Mouse (Mus musculus) stomach, embryonic 14.5 days (tissue): Measurements from ENCODE around the gene Tmem232. TPM values are rescaled to one million over a fixed set of nuclear protein-coding genes. Genes with fewer than 3 reads are reported as not detected.
"Not testable (repeated sequence)": the region's sequence is repeated elsewhere in the genome, so short reads cannot be mapped to it uniquely, and the experiment has no call there.

Experiments used
- ATAC-seq: fragments of 200-750 bp; cut with Nextera tagmentation; 2 replicates; pipeline ENCODE4 v1.8.0; 2017; ENCODE audit warnings: low read depth, moderate TSS enrichment; ENCODE audit not compliant: insufficient number of reproducible peaks, insufficient read depth, low FRiP score
- H3K27ac ChIP-seq: fragments of 300-500 bp; sonication (generic); 2 replicates; pipeline ENCODE4 v1.5.1; 2014; ENCODE audit warnings: mild to moderate bottlenecking, low read length, moderate library complexity, mixed read lengths
- H3K27me3 ChIP-seq: fragments of 300-500 bp; sonication (generic); 2 replicates; pipeline ENCODE4 v1.6.1; 2014; ENCODE audit warnings: low read length, control low read depth, mixed read lengths; ENCODE audit not compliant: control insufficient read depth, insufficient read depth
- H3K36me3 ChIP-seq: fragments of 300-500 bp; sonication (generic); 2 replicates; pipeline ENCODE4 v1.6.1; 2014; ENCODE audit warnings: mild to moderate bottlenecking, control low read depth, low read length, moderate library complexity, mixed read lengths; ENCODE audit not compliant: control insufficient read depth, insufficient read depth
- H3K4me1 ChIP-seq: fragments of 300-500 bp; sonication (generic); 2 replicates; pipeline ENCODE4 v1.6.1; 2014; ENCODE audit warnings: low read length, control low read depth, mixed read lengths; ENCODE audit not compliant: control insufficient read depth, insufficient read depth
- H3K4me2 ChIP-seq: fragments of 300-500 bp; sonication (generic); replicated peaks from 2 replicates; pipeline ENCODE4 v1.6.1; 2014; ENCODE audit warnings: low read depth, low read length, control low read depth
- H3K4me3 ChIP-seq: fragments of 300-500 bp; sonication (generic); 2 replicates; pipeline ENCODE4 v1.5.1; 2014; ENCODE audit warnings: low read depth, low read length, control low read depth
- H3K9ac ChIP-seq: fragments of 300-500 bp; sonication (generic); replicated peaks from 2 replicates; pipeline ENCODE4 v1.6.1; 2014; ENCODE audit warnings: low read depth, mild to moderate bottlenecking, control low read depth, low read length, moderate library complexity, mixed read lengths
- H3K9me3 ChIP-seq: fragments of 300-500 bp; sonication (generic); 2 replicates; pipeline ENCODE4 v1.6.1; 2016; ENCODE audit warnings: low read depth, low read length, control low read depth; ENCODE audit not compliant: control insufficient read depth
- WGBS: fragments of 180-500 bp; shearing (Covaris S2); extraction: QIAGEN DNeasy Blood & Tissue Kit; methylation state at CpG from one replicate; pipeline ENCODE4 v1.1.7; 2014; 5-methylcytosine and 5-hydroxymethylcytosine counted together
- polyA plus RNA-seq: library from polyadenylated mRNA; unstranded; fragments of >200 nt; fragmentation: Nextera tagmentation; extraction: Ambion mirVana; gene quantifications from 2 replicates; pipeline ENCODE4 v1.2.1, GENCODE M21; 2014

Gene Tmem232
- polyA plus RNA-seq, 1 experiment from 2014 or later: not detected

- no peak overlapping the region for H3K9ac ChIP-seq
- ATAC-seq: no peak
- no peaks in the 10 kb centered on the region for H3K9me3 ChIP-seq
- no peaks in the 10 kb centered on the region for H3K36me3 ChIP-seq
- no peak overlapping the region for H3K4me3 ChIP-seq
- 91% methylated on average over 10 of the region's 10 CpGs for WGBS
- no peaks in the 10 kb centered on the region for H3K4me1 ChIP-seq
- H3K27me3 ChIP-seq: no peaks in the 10 kb centered on the region
- no peak overlapping the region for H3K27ac ChIP-seq
- no peak overlapping the region for H3K4me2 ChIP-seq
Observed at GRCm38 (mm10) chr17:65476747-65477146, 63.8 kb downstream of the Tmem232 start.

GRCm38 (mm10) chr17:65450818-65451217 is 89.8 kb downstream of the Tmem232 start:
- ATAC-seq: no peak
- no peaks in the 10 kb centered on the region for H3K4me1 ChIP-seq
- no peaks in the 10 kb centered on the region for H3K27me3 ChIP-seq
- H3K4me3 ChIP-seq: no peak overlapping the region
- H3K9me3 ChIP-seq: no peaks in the 10 kb centered on the region
- no peaks in the 10 kb centered on the region for H3K36me3 ChIP-seq
- no peak overlapping the region for H3K27ac ChIP-seq
- no peak overlapping the region for H3K9ac ChIP-seq
- H3K4me2 ChIP-seq: no peak overlapping the region

- H3K4me3 ChIP-seq, H3K4me1 ChIP-seq, H3K9me3 ChIP-seq, ATAC-seq, H3K27ac ChIP-seq, H3K9ac ChIP-seq, H3K4me2 ChIP-seq, H3K27me3 ChIP-seq, H3K36me3 ChIP-seq: not testable (repeated sequence)
- 85% methylated on average over 12 of the region's 12 CpGs for WGBS
Observed at GRCm38 (mm10) chr17:65437906-65438305, 102.7 kb downstream of the Tmem232 start.

- Histone ChIP-seq H3K27me3 (no peaks in the 10 kb centered on the region), H3K4me1 (no peaks in the 10 kb centered on the region), H3K4me2 (no peak overlapping the region), H3K4me3 (no peak overlapping the region), H3K9ac (no peak overlapping the region), H3K9me3 (no peaks in the 10 kb centered on the region), H3K27ac (no peak overlapping the region), H3K36me3 (no peaks in the 10 kb centered on the region)
- no peak for ATAC-seq
Observed at GRCm38 (mm10) chr17:65419124-65419523, 121.5 kb downstream of the Tmem232 start.

GRCm38 (mm10) chr17:65405309-65405708 is 135.3 kb downstream of the Tmem232 start:
- ATAC-seq: no peak
- H3K9ac ChIP-seq: no peak overlapping the region
- H3K27ac ChIP-seq: no peak overlapping the region
- H3K4me2 ChIP-seq: no peak overlapping the region
- H3K27me3 ChIP-seq: no peaks in the 10 kb centered on the region
- no peaks in the 10 kb centered on the region for H3K36me3 ChIP-seq
- no peak overlapping the region for H3K4me3 ChIP-seq
- H3K4me1 ChIP-seq: no peaks in the 10 kb centered on the region
- 41% methylated on average over 9 of the region's 9 CpGs for WGBS
- no peaks in the 10 kb centered on the region for H3K9me3 ChIP-seq

- no peak overlapping the region for H3K9ac ChIP-seq
- 83% methylated on average over 1 of the region's 1 CpGs for WGBS
- H3K4me1 ChIP-seq: no peaks in the 10 kb centered on the region
- H3K4me2 ChIP-seq: no peak overlapping the region
- no peak overlapping the region for H3K27ac ChIP-seq
- H3K27me3 ChIP-seq: no peaks in the 10 kb centered on the region
- ATAC-seq: no peak
- no peak overlapping the region for H3K4me3 ChIP-seq
- H3K9me3 ChIP-seq: no peaks in the 10 kb centered on the region
- H3K36me3 ChIP-seq: no peaks in the 10 kb centered on the region
Observed at GRCm38 (mm10) chr17:65400914-65401313, 139.7 kb downstream of the Tmem232 start.

- Histone ChIP-seq H3K9ac (no peak overlapping the region), H3K9me3 (no peaks in the 10 kb centered on the region), H3K4me1 (no peaks in the 10 kb centered on the region), H3K4me2 (no peak overlapping the region), H3K4me3 (no peak overlapping the region), H3K36me3 (no peaks in the 10 kb centered on the region), H3K27me3 (no peaks in the 10 kb centered on the region), H3K27ac (no peak overlapping the region)
- 82% methylated on average over 9 of the region's 9 CpGs for WGBS
- ATAC-seq: no peak
Observed at GRCm38 (mm10) chr17:65384411-65384962, 156.1 kb downstream of the Tmem232 start.

- Histone ChIP-seq H3K36me3 (no peaks in the 10 kb centered on the region), H3K27ac (no peak overlapping the region), H3K27me3 (no peaks in the 10 kb centered on the region)
Observed at GRCm38 (mm10) chr17:65370034-65370780, 170.4 kb downstream of the Tmem232 start.

More at GRCm38 (mm10) chr17:65370034-65370780, 170.4 kb downstream of the Tmem232 start:
- WGBS: 25% methylated on average over 7 of the region's 7 CpGs
- Histone ChIP-seq H3K9ac (no peak overlapping the region), H3K4me2 (no peak overlapping the region), H3K4me3 (no peak overlapping the region), H3K4me1 (no peaks in the 10 kb centered on the region), H3K9me3 (no peaks in the 10 kb centered on the region)
- ATAC-seq: no peak
